Mouse (Mus musculus) cortical plate, adult 2 months (tissue): Measurements from ENCODE around the gene Prkce.

ENCODE experiments used
- CTCF ChIP-seq: fragments of 200-500 bp; IDR thresholded peaks from 2 replicates; pipeline ENCODE4 v1.5.1; 2011; ENCODE audit warnings: mild to moderate bottlenecking, control low read depth, low read length; ENCODE audit not compliant: insufficient read depth; ENCODE audit errors: extremely low read depth
- POLR2A ChIP-seq: fragments of 200-500 bp; IDR thresholded peaks from 2 replicates; pipeline ENCODE4 v1.6.1; 2011; ENCODE audit warnings: mild to moderate bottlenecking, low read length, control low read depth; ENCODE audit not compliant: insufficient read depth; ENCODE audit errors: extremely low read depth

GRCm38 (mm10) chr17:86383699-86384572, 216.4 kb downstream of the Prkce start:
- no peak for TF ChIP-seq CTCF
- TF ChIP-seq POLR2A = no peak
